Mouse (Mus musculus): ENCODE data around the gene B3gnt2.

DNA sequence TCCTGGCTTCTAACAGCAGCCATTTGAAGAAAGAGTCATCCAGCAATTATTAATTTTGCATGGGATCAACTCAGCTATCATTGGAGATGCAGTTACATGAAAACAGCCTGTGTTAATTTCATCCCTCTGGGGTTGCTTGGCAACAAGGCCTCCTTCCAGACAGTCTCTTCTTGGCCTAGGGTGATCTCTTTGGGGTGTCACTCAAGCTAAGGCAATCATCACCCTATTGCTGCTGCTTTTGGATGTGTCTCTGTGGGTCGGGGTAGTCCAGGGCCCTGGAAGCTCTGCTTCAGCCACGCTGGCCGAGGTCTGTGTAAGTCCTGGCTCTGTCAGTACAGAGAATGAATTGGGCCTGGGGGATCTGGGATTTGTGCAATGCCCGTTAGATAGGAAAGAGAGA is 14.5 kb upstream of the B3gnt2 start:
- no peak for TF ChIP-seq POLR2A (IDR thresholded peaks at IDR 0.05; ENCODE audit: insufficient read length, low read depth)
- no peak for TF ChIP-seq POLR2AphosphoS2 (IDR thresholded peaks at IDR 0.05; ENCODE audit: insufficient read length, low read depth)
- no peak for TF ChIP-seq MAX (IDR thresholded peaks at IDR 0.05; ENCODE audit: low read depth)
- TF ChIP-seq TCF12 (IDR thresholded peaks at IDR 0.05; ENCODE audit: insufficient read depth, poor library complexity, severe bottlenecking), result no peak
- no peak for TF ChIP-seq USF1 (IDR thresholded peaks at IDR 0.05; ENCODE audit: low read depth)
- no peak for TF ChIP-seq REST (IDR thresholded peaks at IDR 0.05; ENCODE audit: insufficient read depth, insufficient read length)
- no peak for TF ChIP-seq MYOG (IDR thresholded peaks at IDR 0.05; ENCODE audit: control insufficient read depth in 1 of 3, insufficient read depth in 1 of 3, insufficient read length in 2 of 3, low read depth in 2 of 3)

Data from myocyte (in vitro differentiated cells).